Mouse (Mus musculus) adrenal gland, adult 8-10 months (tissue): Measurements from ENCODE around the gene Ildr2. TPM values are rescaled to one million over a fixed set of nuclear protein-coding genes. Genes with fewer than 3 reads are reported as not detected.

Source experiments
- DNase-seq: peaks from one replicate; pipeline ENCODE4 v3.0.0; 2022
- total RNA-seq, 4 experiments: library from RNA; stranded (reverse); gene quantifications; 2 replicates each; pipeline ENCODE4 v1.2.4; 2022

Gene Ildr2
- total RNA-seq, 4 experiments from 2014 or later, result 4.0 to 16.9 (median 10.1) TPM

DNA sequence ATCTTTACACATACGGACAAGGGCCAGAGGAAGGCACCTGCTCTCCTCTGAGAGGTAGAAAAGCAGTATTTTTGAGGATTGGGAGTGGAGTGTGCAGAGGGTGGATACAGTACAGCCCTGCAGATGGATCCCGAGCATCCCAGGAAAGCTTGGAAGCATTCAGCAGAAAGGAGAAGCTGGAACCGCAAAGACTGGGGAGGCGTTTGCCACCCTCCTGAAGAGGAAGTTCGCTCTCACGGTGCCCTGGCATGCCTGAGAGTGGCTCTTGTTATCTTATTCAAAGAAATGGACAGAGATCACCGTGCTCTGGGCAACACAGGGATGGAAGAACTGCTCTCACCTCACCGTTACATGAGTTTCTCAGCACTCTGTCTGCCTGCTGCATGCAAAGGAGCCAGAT, 30.5 kb downstream of the Ildr2 start:
- no peak for DNase-seq

DNA sequence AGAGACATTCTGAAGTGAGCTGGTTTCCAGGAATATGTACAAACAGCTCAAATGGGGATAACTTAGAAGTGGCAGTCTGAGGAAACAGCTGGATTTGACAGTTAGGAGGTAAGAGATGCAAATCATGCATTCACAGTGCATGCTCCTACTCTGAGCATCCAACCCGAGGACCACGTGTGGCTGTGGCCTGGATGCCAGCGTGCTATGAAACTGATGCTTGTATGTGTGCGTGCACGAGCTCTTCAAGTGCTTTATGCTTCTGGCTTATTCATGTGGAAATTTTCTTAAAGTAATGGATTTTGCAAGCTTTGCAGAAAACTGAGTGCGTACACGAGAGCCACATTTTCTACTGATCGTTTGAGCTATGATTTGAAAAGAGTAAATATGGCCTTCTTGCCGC, 32.3 kb downstream of the Ildr2 start:
- DNase-seq, result no peak

DNA sequence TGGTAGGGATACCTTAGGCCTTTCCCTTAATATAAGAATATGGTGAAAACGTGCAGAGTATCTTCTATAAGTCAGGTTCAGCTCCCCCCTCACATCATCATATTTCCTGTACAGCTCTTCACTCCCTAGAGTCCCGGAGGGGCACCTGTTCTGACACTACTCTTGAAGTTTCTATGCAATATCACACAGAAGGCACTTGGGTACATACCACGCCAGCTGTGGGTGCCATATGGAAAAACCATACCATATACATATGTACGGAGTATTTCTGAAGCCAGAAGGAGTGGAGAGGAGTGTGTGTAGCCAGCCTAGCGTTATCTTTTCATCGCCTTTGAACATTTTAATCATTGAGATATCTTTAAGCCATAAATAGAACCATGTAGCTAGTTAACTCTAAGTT, 36.6 kb downstream of the Ildr2 start:
- DNase-seq, result no peak

DNA sequence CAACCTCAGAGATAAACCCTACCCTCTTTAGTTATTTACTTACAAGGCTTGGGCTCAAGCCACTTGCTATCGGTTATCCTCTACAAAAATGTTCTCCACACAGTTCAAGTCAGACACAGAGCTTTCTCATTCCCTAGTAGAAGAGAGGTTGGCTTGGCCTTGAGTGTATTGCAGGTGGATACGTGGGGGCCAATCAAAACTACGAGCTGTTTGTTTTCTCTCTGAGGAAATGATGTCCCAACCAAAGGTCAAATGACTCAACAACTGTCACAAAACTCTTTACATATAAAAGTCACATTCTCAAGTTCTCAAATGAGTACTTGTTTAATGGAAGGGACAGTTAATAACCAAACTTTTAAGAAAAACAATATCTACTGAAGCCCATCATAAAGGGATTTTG, 39.1 kb downstream of the Ildr2 start:
- no peak for DNase-seq

DNA sequence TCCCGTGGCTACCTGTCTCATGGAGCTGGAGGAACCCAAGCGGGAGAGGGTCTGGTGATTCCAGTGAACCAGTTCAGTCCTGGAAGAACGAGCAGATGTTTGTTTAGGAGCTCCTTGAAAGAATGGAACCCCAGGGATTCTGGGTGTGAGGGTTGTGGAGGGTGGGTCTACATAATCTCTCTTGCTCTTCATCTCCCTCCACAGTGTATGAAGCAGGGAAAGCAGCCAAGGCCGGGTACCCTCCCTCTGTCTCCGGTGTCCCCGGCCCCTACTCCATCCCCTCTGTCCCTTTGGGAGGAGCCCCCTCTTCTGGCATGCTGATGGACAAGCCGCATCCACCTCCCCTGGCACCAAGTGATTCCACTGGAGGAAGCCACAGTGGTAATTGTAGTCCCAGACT, 41.6 kb downstream of the Ildr2 start:
- no peak for DNase-seq

DNA sequence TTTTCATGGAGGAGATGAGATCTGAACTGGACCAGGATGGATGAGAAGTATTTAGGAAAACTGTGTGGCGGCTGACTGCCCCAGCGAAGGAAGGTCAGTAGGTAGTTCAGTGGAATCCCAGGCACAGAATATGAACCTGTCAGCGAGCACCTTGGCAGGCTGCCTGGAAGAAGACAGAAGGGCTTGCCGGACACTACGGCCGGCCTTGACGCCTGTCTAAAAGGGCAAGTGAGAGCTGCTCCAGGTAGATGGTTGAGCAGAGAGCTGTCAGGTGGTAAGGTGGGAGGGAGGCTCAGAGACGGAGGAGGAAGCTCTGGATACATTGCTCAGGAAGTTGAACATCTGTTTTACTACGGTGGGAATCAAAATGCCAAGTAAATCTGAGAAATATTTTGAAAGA, 42.4 kb downstream of the Ildr2 start:
- DNase-seq, result peak; percentile 45

DNA sequence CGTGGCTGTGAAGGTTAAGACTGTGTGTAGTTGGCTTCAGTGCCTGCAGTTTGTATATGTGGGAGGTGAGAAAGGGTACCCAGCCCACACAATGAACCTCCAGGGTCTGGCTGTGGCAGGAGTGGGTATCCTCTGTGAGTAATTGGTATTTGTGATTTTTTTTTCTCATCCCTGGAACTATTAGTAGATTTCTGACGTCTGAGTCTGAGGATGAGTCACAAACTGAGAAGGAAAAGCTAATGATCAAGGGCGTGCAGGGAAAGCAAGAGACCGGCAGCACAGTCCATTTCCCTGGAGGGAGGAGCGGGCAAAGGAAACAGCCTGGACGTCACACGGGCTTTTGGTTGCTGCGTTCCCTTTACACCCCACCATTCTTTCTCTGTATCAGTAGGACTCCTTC, 43.0 kb downstream of the Ildr2 start:
- DNase-seq, result peak; percentile 48

DNA sequence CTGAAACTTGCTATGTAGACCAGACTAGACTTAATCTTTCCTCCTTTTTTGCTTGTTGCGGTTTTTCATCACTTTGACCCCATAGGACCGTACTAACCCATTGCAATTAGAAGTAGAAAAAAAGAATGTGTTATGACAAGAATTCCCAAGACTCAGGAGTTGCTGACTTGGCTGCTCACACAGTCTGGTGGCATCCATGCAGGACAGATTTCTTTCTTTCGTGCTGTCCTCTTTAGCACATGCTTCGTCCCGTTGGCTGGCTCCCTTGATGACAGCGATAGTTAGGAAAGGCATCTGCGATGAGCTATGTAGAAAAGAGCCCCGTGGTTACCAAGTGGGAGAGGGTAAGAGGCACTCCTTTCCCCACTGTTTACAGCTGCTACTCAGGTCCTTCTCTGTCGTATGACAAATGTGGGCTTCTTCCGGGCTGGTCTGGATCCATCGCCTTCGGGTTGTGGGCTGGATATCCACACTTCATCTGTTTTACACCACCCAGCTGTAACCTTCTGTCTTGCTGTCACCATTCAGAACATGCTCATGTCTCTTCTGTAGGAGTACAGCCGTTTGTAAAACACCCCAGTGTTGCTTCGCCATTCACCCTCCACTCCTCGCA, 43.7 kb downstream of the Ildr2 start:
- no peak for DNase-seq

DNA sequence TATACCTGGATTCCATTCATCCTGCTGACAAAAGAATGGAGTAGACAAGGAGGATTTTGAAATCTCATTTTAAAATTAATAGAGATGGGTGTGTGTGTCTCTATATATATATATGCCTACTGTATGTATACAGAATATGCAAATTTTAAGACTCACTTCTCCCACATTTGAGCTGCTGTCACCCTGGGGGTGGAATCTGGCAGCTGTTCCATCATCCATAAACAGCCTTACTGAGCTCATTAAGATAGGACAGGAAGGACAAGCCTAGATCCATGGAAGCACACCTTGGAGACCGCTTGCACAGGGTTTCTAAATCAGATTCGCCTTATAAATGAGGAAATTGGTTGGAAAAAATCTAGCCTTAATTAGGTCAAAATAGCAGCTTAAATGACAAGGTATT, 44.9 kb downstream of the Ildr2 start:
- no peak for DNase-seq

DNA sequence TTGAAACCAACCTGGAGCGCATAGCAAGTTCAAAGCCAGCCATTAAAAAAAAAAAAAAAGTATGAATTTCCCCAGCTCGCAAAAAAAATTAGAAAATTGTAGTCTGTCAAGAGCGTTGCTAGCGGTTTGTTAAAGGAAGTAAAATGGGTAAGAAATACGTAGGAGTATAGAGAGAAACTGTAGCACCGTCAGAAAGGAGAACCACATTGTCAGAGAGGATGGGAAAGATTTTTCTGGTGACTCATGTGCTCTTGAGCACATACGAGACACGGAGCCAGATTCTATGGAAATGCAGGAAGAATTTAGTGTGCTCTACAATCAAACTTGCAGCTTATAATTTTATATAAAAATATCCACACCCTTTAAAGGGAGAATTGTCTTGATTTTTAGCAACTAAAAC, 45.9 kb downstream of the Ildr2 start:
- no peak for DNase-seq

DNA sequence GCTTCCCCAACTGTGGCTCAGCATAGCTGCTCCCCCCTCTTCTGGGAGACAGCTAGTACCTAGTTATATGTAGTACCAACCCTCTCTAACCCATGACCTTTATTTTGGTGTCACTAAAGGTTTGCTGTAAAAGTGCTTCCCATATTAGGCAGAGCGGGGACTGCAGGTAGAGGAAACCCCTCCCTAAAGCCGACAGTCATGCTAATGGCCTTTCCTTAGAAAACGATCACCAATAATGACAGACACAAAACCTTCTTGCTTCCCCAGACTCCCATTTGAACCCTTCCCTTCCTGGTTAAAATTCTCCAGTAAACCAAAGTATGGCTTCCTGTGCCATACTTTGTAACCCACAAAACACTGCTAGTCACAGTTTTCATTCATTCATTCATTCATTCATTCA, 46.6 kb downstream of the Ildr2 start:
- DNase-seq, result no peak

DNA sequence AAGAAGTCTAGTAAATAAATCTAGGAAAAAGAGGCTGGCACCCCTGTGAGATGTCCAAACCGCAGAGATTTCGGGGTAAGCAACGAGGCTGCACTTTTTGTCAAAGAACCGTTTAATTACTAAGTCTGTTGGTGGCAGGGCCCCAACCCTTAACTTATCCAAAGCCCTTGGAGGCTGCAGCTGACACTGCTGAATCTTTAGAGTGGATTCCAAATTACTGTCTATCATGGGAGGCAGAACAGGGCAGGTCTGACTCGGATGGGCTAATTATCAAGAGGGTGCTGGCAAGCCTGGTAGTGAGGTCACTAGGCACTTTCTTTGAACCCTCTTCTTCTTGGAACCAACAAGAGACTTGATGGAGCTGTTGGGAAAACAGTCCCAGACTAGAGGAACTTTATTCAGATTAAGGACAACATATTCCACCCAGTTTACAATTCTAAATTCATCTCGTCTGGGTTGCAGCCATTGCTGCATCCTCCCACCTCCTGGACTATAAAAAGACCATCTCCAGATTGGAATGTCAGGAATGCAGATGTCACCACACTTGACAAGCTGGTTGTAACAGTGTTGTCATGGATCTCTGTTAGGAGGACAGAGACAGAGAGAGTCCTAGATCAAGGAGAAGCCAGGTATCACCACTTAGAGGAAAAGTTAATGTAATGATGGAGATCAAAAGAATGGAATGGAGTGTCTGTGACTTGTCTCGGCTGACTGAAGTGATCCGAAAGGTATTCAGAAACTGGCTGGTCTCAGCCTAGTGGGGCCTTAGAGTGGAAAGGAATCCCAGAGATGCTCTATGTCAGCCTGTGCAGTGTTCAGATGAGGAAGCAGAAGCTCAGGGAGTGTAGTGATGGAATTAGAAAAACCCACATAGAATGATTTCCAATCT, 50.7 kb downstream of the Ildr2 start:
- no peak for DNase-seq

DNA sequence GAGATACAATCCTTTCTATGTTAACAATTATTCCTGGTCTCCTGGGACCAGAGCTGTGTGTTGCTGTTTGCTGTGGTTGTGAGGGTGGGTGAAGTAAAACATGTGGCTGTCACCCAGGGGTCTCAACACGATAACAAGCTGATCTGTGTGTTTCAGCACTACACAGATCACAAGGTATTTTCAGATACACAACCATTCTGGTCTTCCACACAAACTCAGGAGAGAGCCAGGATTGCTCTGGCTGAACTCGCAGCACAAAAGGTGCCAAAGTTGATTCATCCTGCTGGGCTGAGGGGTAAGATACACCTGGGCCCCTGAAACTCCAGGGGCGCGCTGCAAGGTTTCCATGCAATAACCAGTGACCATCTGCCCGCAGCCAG, 54.5 kb downstream of the Ildr2 start:
- DNase-seq, result no peak

DNA sequence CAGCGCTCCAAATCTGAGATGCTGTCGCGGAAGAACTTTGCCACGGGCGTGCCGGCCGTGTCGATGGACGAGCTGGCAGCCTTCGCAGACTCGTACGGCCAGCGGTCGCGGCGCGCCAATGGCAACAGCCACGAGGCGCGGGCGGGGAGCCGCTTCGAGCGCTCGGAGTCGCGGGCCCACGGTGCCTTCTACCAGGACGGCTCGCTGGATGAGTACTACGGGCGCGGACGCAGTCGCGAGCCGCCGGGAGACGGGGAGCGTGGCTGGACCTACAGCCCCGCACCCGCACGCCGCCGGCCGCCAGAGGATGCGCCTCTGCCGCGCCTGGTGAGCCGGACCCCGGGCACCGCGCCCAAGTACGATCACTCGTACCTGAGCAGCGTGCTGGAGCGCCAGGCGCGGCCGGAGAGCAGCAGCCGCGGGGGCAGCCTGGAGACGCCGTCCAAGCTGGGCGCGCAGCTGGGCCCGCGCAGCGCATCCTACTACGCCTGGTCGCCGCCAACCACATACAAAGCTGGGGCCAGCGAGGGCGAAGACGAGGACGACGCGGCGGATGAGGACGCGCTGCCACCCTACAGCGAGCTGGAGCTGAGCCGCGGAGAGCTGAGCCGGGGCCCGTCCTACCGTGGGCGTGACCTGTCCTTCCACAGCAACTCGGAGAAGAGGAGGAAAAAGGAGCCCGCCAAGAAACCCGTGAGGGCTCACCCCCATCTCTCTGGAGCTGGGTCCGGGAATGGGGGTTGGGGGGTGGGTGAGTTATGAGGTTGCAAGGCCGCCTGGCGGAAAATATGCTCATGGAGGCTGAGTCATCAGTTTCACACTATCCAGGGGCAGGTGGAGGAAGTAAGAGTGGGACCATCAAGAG, 55.1 kb downstream of the Ildr2 start:
- no peak for DNase-seq

DNA sequence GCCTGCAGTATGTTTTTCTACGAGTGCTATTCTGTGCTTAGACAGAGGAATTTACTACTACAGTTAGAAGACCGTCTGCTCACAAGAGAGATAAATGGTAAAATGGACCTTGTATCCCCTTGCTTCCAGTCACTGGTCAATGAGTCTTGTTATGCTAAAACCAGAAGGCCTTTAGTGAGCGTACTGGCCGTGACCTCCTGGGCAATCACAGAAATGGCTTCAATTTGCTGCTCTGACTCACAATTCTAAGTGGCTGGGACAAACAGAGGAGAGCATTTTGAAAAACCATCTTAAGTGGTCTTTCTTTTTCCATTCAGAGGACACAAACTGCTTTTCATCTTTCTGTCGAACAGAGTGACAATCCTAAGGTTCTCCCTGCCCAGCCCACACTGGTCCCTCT, 57.2 kb downstream of the Ildr2 start:
- DNase-seq, result peak; percentile 45

DNA sequence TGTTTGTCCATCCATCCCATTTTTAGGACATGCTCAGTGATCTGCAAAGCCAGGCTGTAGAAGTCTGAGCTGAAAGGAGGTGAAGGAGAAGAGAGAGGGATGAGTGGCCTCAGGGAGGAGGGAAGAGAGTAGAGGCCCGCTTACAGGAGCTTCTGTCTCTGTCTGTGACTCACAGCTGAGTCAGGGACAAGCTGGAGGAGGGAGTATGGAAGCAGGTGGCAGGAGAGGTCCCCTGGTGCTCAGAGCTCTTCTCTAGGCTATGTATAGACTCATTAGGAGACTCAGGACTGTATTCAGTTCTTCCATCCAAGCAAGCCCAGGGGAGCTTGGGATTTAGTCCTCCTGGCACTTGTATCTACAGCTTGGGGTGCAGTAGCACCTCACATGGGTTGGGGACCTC, 59.7 kb downstream of the Ildr2 start:
- DNase-seq, result no peak

DNA sequence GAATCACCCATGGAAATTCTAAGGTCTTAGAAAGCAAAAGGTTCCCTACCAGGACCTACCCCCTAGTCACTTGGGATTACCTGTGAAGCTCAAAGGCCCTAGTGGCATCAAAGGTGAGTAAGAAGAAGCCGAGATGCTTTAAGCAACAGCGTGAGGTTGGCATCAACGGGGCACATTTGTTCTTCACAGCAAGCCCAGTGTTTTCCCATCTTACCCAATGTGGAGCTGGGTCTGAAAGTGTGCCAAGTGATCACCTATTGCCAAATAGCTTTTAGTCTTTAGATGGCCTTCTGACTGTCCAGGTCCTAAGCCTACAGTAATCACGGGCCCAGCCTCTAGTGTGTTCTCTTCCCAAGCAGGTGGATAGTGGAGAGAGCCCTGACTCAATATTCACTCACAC, 61.8 kb downstream of the Ildr2 start:
- DNase-seq, result no peak

DNA sequence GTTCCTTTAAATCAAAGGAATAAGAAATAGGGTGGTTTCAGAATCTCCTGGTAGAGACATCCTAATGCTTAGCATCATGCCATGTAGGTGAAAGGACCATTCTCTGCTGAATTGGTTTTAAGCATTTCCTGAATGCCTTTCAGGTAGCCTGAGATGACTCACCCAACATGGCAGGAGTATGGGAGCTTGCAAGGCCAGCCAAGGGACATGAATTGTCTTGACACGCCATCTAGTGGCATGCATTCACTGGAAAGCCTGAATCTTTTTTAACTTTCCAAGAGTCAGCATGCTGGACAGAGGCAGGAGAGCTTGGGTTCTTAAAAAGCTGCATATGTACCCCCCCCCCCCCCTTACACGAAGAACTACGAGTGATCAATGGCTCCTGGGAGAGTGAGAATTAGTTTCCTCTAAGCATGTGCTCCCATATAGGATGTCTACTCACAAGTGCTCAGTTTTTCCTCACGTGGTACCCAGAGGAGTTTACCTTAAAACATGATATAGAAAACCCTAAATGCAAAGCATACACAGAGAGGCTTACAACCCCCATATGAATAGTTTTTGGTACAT, 65.3 kb downstream of the Ildr2 start:
- peak; percentile 64 for DNase-seq

DNA sequence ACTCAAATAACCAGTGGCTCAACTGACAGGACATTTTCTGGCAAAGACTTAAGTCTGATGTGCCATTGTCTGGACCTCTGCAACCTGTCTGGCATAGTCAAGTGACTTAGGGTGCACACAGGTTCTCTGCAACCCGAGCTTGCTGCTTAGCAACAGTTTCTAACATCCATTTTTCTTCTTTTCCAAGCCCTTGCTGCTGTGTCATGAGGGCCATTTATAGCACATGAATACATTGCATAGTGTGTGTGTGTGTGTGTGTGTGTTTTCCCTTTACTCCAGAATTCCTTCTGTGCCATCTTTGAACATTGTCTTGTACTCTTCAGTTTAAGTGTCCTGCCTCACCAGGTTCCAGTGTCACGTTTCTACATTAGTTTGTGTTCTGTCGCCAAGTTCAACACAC, 72.5 kb downstream of the Ildr2 start:
- no peak for DNase-seq

DNA sequence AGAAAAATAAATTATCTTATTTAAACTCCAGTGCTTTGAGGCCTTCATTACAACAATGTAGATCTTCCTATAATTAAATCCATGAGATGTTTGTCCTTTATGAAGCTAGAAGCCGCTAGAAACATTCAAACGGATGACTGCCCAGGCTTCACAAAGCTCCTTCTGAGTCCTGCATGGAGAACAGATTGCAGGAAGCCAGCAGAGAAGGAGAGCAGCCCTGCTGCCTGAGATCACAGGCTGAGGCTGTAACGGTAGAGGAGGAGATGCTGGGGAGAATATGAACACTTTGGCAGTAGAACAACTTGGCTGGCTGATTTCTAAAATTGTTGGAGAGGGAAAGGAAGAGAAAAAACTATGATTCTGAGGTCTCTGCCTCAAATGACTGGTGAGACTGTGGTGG, 76.8 kb downstream of the Ildr2 start:
- no peak for DNase-seq

DNA sequence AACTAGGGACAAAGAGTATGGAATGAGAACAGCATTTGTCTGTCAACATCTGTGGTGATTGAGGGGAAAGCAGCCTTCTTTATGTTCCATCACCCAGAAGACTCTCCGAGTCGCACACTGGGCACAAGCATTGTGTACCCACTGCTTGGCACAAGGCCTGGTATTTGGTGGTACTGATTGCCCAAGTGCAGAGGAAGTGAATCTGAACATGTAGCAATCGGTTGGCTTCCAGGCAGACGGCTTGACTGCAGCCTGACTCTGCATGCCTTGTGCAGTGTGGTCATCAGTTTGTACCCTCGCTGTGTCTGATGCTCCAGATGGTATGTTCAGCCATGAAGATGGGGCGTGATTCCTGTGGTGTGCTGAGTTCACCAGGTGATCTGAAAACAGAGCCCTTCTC, 85.2 kb downstream of the Ildr2 start:
- peak; percentile 5 for DNase-seq

DNA sequence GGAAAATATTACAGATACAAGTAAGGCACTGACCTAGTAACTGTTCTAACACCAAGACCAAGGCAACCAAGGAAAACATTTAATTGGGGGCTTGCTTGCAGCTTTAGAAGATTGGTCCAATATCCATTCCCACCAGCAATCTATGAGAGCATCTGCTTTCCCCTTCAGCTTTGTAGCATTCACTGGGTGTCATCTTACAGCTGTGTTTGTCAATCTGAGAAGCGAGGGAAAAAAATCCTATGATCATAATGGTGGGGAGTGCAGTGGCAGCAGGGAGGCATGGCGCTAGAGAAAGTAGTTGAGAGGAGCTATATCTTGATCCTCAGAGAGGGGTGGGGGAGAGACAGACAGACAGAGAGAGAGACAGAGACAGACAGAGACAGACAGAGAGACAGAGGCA, 88.1 kb downstream of the Ildr2 start:
- DNase-seq, result no peak

DNA sequence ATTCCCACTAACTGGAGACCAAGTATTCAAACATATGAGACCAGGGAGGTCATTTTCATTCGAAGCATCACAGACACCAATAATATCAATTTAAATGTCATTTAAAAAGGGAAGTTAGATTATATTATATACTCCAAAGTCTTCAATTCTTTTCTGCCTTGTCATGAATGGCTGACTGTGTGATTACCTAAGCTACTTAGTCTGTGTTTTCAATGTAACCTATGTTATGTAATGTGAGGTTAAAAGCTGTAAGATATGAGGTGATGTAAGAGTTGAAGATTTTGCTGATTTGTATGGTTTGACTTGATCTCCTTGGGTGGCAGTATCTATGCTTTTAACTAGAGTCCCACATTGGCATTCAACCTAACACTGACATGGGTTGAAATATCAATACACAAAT, 88.6 kb downstream of the Ildr2 start:
- no peak for DNase-seq
